Mouse (Mus musculus) hindbrain, embryonic 12.5 days (tissue): Measurements from ENCODE around the gene Sept11. TPM values are rescaled to one million over a fixed set of nuclear protein-coding genes. Genes with fewer than 3 reads are reported as not detected.

Experiments used
- ATAC-seq: fragments of 200-750 bp; cut with Nextera tagmentation; 2 replicates; pipeline ENCODE4 v1.8.0; 2017; ENCODE audit warnings: moderate TSS enrichment; ENCODE audit not compliant: low FRiP score
- H3K27ac ChIP-seq: fragments of 300-500 bp; sonication (generic); 2 replicates; pipeline ENCODE4 v1.5.1; 2016; ENCODE audit warnings: mild to moderate bottlenecking
- H3K27me3 ChIP-seq: fragments of 300-500 bp; sonication (generic); 2 replicates; pipeline ENCODE4 v1.6.1; 2016; ENCODE audit warnings: mild to moderate bottlenecking
- H3K36me3 ChIP-seq: fragments of 300-500 bp; sonication (generic); 2 replicates; pipeline ENCODE4 v1.6.1; 2016; ENCODE audit warnings: mild to moderate bottlenecking
- H3K4me1 ChIP-seq: fragments of 300-500 bp; sonication (generic); 2 replicates; pipeline ENCODE4 v1.6.1; 2016
- H3K4me2 ChIP-seq: fragments of 300-500 bp; sonication (generic); replicated peaks from 2 replicates; pipeline ENCODE4 v1.6.1; 2016; ENCODE audit warnings: mild to moderate bottlenecking
- H3K4me3 ChIP-seq: fragments of 300-500 bp; sonication (generic); 2 replicates; pipeline ENCODE4 v1.5.1; 2016; ENCODE audit warnings: mild to moderate bottlenecking
- H3K9ac ChIP-seq: fragments of 300-500 bp; sonication (generic); 2 replicates; pipeline ENCODE4 v1.6.1; 2016; ENCODE audit warnings: mild to moderate bottlenecking, moderate library complexity
- H3K9me3 ChIP-seq: fragments of 300-500 bp; sonication (generic); replicated peaks from 2 replicates; pipeline ENCODE4 v1.6.1; 2016; ENCODE audit warnings: mild to moderate bottlenecking
- WGBS: fragments of 180-500 bp; shearing (Covaris S2); methylation state at CpG from one replicate; pipeline ENCODE4 v1.1.7; 2016; 5-methylcytosine and 5-hydroxymethylcytosine counted together
- polyA plus RNA-seq: library from polyadenylated mRNA; unstranded; fragments of >200 nt; fragmentation: Nextera tagmentation; extraction: Ambion mirVana; gene quantifications from 2 replicates; pipeline ENCODE4 v1.2.1, GENCODE M21; 2016

Gene Sept11
- polyA plus RNA-seq, 1 experiment from 2014 or later, result 261 TPM

DNA sequence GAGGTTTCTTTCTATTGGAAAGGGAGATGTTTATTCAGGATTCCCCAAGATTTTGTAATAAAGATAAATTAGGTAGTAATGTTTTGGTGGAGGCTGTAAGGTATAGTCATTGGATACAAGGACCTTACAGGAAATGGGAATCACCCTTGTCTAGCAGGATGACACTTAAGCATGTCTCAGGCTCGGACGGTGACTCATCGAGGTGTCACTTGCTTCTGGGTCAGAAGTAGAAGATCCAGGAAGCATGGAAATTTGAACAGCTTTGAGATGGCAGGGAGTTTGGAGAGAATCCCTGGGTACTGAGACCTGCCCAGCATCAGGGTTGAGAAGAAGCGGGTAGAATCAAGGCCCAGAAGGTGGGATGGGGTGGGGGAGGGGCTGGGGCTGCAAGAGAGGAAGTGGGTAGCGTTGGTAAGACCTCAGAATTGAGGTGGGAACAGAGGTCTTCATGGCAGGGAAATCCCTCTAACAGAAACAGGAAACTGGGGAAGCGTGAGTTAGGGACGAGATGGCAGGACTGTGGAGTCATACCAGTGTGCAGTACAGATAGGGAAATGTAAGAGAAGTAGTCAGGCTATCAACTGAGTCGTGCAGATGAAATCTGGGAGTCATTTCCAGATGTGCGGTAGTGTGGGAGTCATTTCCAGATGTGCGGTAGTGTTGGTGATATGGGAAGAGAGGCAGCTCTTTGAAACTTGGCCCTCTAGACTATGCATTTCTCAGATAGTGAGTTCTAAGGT, 42.3 kb downstream of the Sept11 start:
- H3K27ac ChIP-seq, result no peak overlapping the region
- no peaks in the 10 kb centered on the region for H3K9me3 ChIP-seq
- no peak for ATAC-seq
- peaks cover 8% of the 10 kb centered on the region; the same call in 1 of the 2 replicates for H3K36me3 ChIP-seq
- no peaks in the 10 kb centered on the region for H3K27me3 ChIP-seq
- 89% methylated on average over 10 of the region's 10 CpGs for WGBS
- peaks cover 49% of the 10 kb centered on the region for H3K4me1 ChIP-seq
- no peak overlapping the region for H3K9ac ChIP-seq
- no peak overlapping the region for H3K4me3 ChIP-seq
- no peak overlapping the region for H3K4me2 ChIP-seq

- WGBS, result 69% methylated on average over 5 of the region's 5 CpGs
- Histone ChIP-seq H3K9me3 (no peaks in the 10 kb centered on the region), H3K4me2 (no peak overlapping the region), H3K27me3 (no peaks in the 10 kb centered on the region), H3K9ac (no peak overlapping the region), H3K4me1 (peaks cover 34% of the 10 kb centered on the region), H3K36me3 (peaks cover 23% of the 10 kb centered on the region), H3K27ac (peak overlapping the region; percentile 58; the same call in 1 of the 2 replicates), H3K4me3 (no peak overlapping the region)
- 0 out of 2 replicates have a peak, but pooled peaks have one; percentile 17 for ATAC-seq
These were observed 43.8 kb downstream of the Sept11 start for GRCm38 (mm10) chr5:93136956-93137586.

- Histone ChIP-seq H3K9ac (no peak overlapping the region), H3K9me3 (no peaks in the 10 kb centered on the region), H3K27ac (no peak overlapping the region), H3K4me2 (no peak overlapping the region), H3K4me1 (peaks cover 11% of the 10 kb centered on the region), H3K36me3 (peaks cover 38% of the 10 kb centered on the region), H3K27me3 (no peaks in the 10 kb centered on the region), H3K4me3 (no peak overlapping the region)
- no peak for ATAC-seq
- WGBS, result 96% methylated on average over 9 of the region's 9 CpGs
These were observed 46.1 kb downstream of the Sept11 start for GRCm38 (mm10) chr5:93139350-93139749.

- Histone ChIP-seq H3K27me3 (no peaks in the 10 kb centered on the region), H3K9me3 (no peaks in the 10 kb centered on the region), H3K4me2 (no peak overlapping the region), H3K9ac (no peak overlapping the region), H3K4me3 (no peak overlapping the region), H3K4me1 (peaks cover 18% of the 10 kb centered on the region), H3K27ac (no peak overlapping the region), H3K36me3 (peaks cover 38% of the 10 kb centered on the region)
- 90% methylated on average over 5 of the region's 5 CpGs for WGBS
- ATAC-seq, result no peak
These were observed 47.5 kb downstream of the Sept11 start for GRCm38 (mm10) chr5:93140747-93141146.

DNA sequence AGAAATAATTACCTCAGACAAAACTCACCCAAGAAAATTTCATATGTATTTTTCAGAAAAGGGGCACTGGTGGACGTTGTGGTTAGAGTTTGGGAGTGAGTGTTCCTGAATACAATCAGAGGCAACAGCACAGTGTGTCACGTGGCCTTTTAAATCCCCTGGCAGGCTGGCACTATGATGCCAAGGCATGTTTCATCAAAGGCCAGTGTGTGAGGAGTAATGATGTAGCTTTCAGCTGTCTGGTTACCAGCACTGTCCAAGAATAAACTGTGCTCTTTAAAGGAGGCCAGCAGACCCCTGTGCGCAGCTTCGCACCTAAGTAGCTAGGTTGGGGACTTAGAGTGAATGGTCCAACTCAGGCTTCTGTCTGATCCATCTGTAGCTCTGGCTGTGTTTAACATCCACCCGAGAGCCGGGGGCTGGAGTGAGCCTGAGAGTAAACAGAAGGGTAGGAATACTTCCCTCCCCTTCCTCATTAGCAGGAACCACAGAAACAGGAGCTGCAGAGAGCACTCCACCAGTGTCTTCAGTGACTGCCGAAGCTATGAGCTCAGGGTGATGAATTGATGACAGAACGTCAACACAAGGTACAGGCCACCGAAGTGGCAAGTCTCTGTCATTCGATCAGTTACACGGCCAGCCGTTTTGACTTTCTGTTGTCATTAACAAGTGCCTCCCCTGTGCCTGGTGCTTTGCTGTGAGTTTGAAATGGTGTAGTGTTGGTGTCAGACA, 50.3 kb downstream of the Sept11 start:
- Histone ChIP-seq H3K4me3 (no peak overlapping the region), H3K36me3 (peaks cover 50% of the 10 kb centered on the region), H3K9me3 (no peaks in the 10 kb centered on the region), H3K4me1 (peaks cover 17% of the 10 kb centered on the region), H3K27me3 (no peaks in the 10 kb centered on the region), H3K27ac (no peak overlapping the region), H3K9ac (no peak overlapping the region), H3K4me2 (no peak overlapping the region)
- no peak for ATAC-seq
- WGBS, result 66% methylated on average over 12 of the region's 12 CpGs

- peaks cover 49% of the 10 kb centered on the region for H3K36me3 ChIP-seq
- H3K9ac ChIP-seq, result no peak overlapping the region
- H3K9me3 ChIP-seq, result no peaks in the 10 kb centered on the region
- no peaks in the 10 kb centered on the region for H3K27me3 ChIP-seq
- H3K4me2 ChIP-seq, result no peak overlapping the region
- ATAC-seq, result no peak
- peaks cover 20% of the 10 kb centered on the region for H3K4me1 ChIP-seq
- H3K27ac ChIP-seq, result no peak overlapping the region
- no peak overlapping the region for H3K4me3 ChIP-seq
- 35% methylated on average over 5 of the region's 5 CpGs for WGBS
These were observed 51.6 kb downstream of the Sept11 start for GRCm38 (mm10) chr5:93144874-93145273.

DNA sequence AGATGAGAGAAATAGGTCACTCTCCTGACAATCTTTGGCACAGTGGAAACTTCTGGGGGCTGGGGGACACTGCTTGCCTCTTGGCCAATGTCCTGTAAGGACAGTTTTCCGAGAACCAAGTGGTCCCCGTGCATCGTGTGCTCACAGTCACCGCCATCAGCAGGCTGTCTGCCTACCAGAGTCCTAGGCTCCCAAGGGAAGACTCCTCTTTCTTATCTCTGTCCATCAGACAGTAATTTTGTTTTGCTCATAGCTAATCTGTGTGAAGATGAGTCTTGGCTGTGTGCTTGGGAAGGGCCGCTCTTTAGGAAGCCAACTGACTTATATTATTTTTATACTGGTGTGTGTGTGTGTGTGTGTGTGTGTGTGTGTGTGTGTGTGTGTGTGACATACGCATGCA, 52.3 kb downstream of the Sept11 start:
- H3K4me2 ChIP-seq, result no peak overlapping the region
- no peak overlapping the region for H3K4me3 ChIP-seq
- no peaks in the 10 kb centered on the region for H3K9me3 ChIP-seq
- peaks cover 54% of the 10 kb centered on the region for H3K36me3 ChIP-seq
- no peak overlapping the region for H3K9ac ChIP-seq
- no peaks in the 10 kb centered on the region for H3K27me3 ChIP-seq
- 73% methylated on average over 6 of the region's 6 CpGs for WGBS
- no peak overlapping the region for H3K27ac ChIP-seq
- no peak for ATAC-seq
- H3K4me1 ChIP-seq, result peaks cover 24% of the 10 kb centered on the region

DNA sequence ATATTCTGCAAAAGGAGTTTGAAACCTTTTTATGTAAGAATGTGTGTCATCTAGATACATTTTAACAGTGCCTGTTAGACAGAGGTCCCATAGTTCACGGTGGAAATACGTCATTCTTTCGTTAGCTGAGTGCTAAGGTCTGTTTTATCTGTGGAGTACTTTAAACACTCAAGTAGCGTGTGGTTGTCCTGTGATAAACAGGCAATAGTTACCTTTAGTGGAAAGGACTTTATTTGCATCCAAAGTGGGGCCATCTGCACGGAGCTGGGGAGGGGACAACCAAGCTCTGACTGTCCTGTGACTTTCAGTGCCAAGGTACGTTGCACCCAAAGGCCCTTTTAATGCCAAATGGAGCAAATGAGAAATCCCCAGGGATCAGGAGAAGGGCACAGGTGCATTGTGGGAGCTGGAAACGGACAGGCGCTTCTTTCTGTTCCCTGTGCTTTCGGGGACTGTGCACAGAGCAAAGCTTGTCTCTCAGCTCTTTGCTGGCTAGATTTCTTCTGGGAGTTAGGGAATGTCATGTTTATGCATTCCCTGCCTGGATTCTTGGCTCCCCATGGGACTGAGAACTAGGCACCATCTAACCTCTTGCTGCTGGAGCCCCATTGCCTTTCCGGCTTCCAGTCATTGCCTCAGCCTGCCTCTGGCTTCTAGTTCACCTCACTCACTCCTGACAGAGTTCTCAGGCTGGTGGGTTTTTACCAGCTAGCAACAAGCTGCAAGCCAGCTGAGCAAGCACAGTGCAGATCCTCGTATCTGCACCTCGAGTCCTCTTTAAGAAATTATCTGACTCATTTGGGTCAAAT, 56.9 kb downstream of the Sept11 start:
- 80% methylated on average over 12 of the region's 12 CpGs for WGBS
- no peaks in the 10 kb centered on the region for H3K9me3 ChIP-seq
- no peak overlapping the region for H3K9ac ChIP-seq
- no peak overlapping the region for H3K27ac ChIP-seq
- no peak for ATAC-seq
- H3K4me1 ChIP-seq, result peaks cover 25% of the 10 kb centered on the region
- no peaks in the 10 kb centered on the region for H3K27me3 ChIP-seq
- peaks cover 33% of the 10 kb centered on the region for H3K36me3 ChIP-seq
- H3K4me3 ChIP-seq, result no peak overlapping the region
- H3K4me2 ChIP-seq, result no peak overlapping the region

DNA sequence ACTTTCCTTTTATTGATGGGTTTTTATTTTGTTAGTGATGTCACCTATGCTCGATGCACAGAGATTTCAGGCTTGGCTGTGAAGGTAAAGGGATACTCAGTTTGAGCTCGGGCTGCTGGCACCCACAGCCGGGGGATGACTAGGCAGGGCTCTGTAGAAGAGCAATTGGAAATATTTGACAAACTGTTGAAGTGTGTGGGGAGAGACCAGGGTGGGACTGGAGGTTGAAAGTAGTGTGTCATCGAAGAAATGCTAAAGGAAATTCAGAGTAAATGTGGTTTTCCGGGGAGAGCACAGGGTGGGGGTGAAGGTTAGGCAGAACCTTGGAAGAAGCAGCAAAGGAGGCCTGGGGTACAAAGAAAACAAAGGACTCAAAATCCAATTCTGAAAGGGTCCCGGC, 58.7 kb downstream of the Sept11 start:
- ATAC-seq, result no peak
- Histone ChIP-seq H3K4me1 (peaks cover 13% of the 10 kb centered on the region), H3K36me3 (peaks cover 45% of the 10 kb centered on the region), H3K9me3 (no peaks in the 10 kb centered on the region), H3K4me3 (no peak overlapping the region), H3K27me3 (no peaks in the 10 kb centered on the region), H3K9ac (no peak overlapping the region), H3K27ac (no peak overlapping the region), H3K4me2 (no peak overlapping the region)
- WGBS, result 85% methylated on average over 6 of the region's 6 CpGs

- H3K9me3 ChIP-seq, result no peaks in the 10 kb centered on the region
- peaks cover 49% of the 10 kb centered on the region for H3K36me3 ChIP-seq
- 83% methylated on average over 4 of the region's 4 CpGs for WGBS
- H3K4me2 ChIP-seq, result no peak overlapping the region
- no peak overlapping the region for H3K9ac ChIP-seq
- no peak for ATAC-seq
- H3K27ac ChIP-seq, result no peak overlapping the region
- H3K4me1 ChIP-seq, result peaks cover 13% of the 10 kb centered on the region
- H3K4me3 ChIP-seq, result no peak overlapping the region
- no peaks in the 10 kb centered on the region for H3K27me3 ChIP-seq
These were observed 59.2 kb downstream of the Sept11 start for GRCm38 (mm10) chr5:93152451-93152850.

DNA sequence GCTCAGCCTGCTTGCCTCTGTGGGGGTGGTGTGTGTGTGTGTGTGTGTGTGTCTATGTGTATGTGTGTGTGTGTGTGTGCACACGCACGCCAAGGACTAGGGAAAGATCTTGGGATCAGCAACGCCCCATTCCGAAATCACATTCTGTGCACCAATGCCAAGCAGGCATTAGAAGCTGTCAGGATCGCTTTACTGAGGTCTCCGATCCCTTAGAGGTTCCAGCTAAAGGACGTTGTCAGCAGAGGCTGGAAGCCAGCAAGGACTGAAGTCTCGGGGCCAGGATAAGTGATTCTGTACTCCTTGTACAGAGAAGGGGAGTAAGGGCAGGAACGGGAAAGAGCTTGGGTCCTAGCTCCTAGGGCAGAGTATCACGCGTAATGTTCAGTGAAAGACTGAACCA, 61.2 kb downstream of the Sept11 start:
- Histone ChIP-seq H3K27ac (no peak overlapping the region), H3K27me3 (no peaks in the 10 kb centered on the region), H3K9ac (no peak overlapping the region), H3K4me2 (no peak overlapping the region), H3K9me3 (no peaks in the 10 kb centered on the region), H3K36me3 (peaks cover 55% of the 10 kb centered on the region), H3K4me1 (peaks cover 12% of the 10 kb centered on the region), H3K4me3 (no peak overlapping the region)
- no peak for ATAC-seq
- 84% methylated on average over 11 of the region's 11 CpGs for WGBS

DNA sequence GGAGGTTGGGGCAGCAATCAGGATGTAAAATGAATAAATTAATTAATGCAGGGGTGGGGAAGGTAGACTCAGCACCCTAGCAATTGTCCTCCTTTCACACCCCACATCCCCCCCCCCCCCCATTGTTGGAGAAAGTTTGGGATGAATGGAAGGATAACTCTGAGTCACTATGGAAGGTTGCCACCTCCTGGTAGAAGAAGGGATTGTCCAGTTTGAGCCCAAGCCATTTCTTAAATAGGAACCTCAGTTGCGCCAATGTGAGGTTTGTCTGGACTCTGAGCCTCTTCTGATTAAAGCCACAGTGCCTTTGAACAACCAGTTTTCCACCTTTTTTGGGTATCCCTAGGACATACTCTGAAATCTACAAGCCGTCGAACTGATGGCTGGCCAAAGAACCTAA, 70.3 kb downstream of the Sept11 start:
- peaks cover 74% of the 10 kb centered on the region for H3K36me3 ChIP-seq
- ATAC-seq, result peak; percentile 5; the same call in 1 of the 2 replicates

More for the DNA sequence above, 70.3 kb downstream of the Sept11 start:
- Histone ChIP-seq H3K9ac (no peak overlapping the region), H3K27ac (no peak overlapping the region), H3K4me2 (no peak overlapping the region), H3K4me1 (no peaks in the 10 kb centered on the region), H3K27me3 (no peaks in the 10 kb centered on the region), H3K4me3 (no peak overlapping the region), H3K9me3 (no peaks in the 10 kb centered on the region)
- 79% methylated on average over 3 of the region's 3 CpGs for WGBS
